Mouse (Mus musculus) heart, embryonic 12.5 days (tissue): ENCODE measurements at regions not wholly inside any gene's neighbourhood (a gene's known extent, or its start where the extent isn't known, plus 50 kb on each side); places are given as distances from the start of the nearest gene placed in this dataset.

Experiments used
- ATAC-seq: fragments of 200-750 bp; cut with Nextera tagmentation; 2 replicates; pipeline ENCODE4 v1.8.0; 2017; ENCODE audit warnings: moderate TSS enrichment, moderate library complexity; ENCODE audit not compliant: insufficient number of reproducible peaks, low FRiP score
- H3K27ac ChIP-seq: fragments of 300-500 bp; sonication (generic); 2 replicates; pipeline ENCODE4 v1.5.1; 2016; ENCODE audit warnings: mild to moderate bottlenecking, moderate library complexity; ENCODE audit not compliant: poor library complexity, severe bottlenecking
- H3K27me3 ChIP-seq: fragments of 300-500 bp; sonication (generic); replicated peaks from 2 replicates; pipeline ENCODE4 v1.6.1; 2016; ENCODE audit warnings: mild to moderate bottlenecking, moderate library complexity
- H3K36me3 ChIP-seq: fragments of 300-500 bp; sonication (generic); 2 replicates; pipeline ENCODE4 v1.6.1; 2016; ENCODE audit warnings: mild to moderate bottlenecking, moderate library complexity
- H3K4me1 ChIP-seq: fragments of 300-500 bp; sonication (generic); replicated peaks from 2 replicates; pipeline ENCODE4 v1.6.1; 2016; ENCODE audit warnings: mild to moderate bottlenecking
- H3K4me2 ChIP-seq: fragments of 300-500 bp; sonication (generic); 2 replicates; pipeline ENCODE4 v1.6.1; 2016; ENCODE audit warnings: mild to moderate bottlenecking, moderate library complexity
- H3K4me3 ChIP-seq: fragments of 300-500 bp; sonication (generic); 2 replicates; pipeline ENCODE4 v1.5.1; 2016; ENCODE audit warnings: mild to moderate bottlenecking
- H3K9ac ChIP-seq: fragments of 300-500 bp; sonication (generic); 2 replicates; pipeline ENCODE4 v1.6.1; 2016; ENCODE audit warnings: mild to moderate bottlenecking, moderate library complexity
- H3K9me3 ChIP-seq: fragments of 300-500 bp; sonication (generic); replicated peaks from 2 replicates; pipeline ENCODE4 v1.6.1; 2016; ENCODE audit warnings: mild to moderate bottlenecking, moderate library complexity
- WGBS: fragments of 180-500 bp; shearing (Covaris S2); methylation state at CpG from one replicate; pipeline ENCODE4 v1.1.7; 2016; 5-methylcytosine and 5-hydroxymethylcytosine counted together

GRCm38 (mm10) chr8:35211506-35212452 lies 553.8 kb upstream of the Gm19410 start:
- ATAC-seq, result peak; percentile 51; the same call in 1 of the 2 replicates
- WGBS, result 52% methylated on average over 10 of the region's 10 CpGs
- Histone ChIP-seq H3K27me3 (no peaks in the 10 kb centered on the region), H3K4me1 (peaks cover 24% of the 10 kb centered on the region), H3K9me3 (no peaks in the 10 kb centered on the region), H3K36me3 (no peaks in the 10 kb centered on the region), H3K27ac (no peak overlapping the region), H3K4me3 (no peak overlapping the region), H3K9ac (no peak overlapping the region), H3K4me2 (no peak overlapping the region)

GRCm38 (mm10) chr8:35213515-35213914 lies 552.1 kb upstream of the Gm19410 start:
- Histone ChIP-seq H3K9ac (no peak overlapping the region), H3K4me1 (peaks cover 9% of the 10 kb centered on the region), H3K4me2 (no peak overlapping the region), H3K27ac (no peak overlapping the region), H3K36me3 (no peaks in the 10 kb centered on the region), H3K4me3 (no peak overlapping the region), H3K27me3 (no peaks in the 10 kb centered on the region), H3K9me3 (no peaks in the 10 kb centered on the region)
- no peak for ATAC-seq
- 72% methylated on average over 3 of the region's 3 CpGs for WGBS

GRCm38 (mm10) chr8:35217604-35218003 lies 548.0 kb upstream of the Gm19410 start:
- no peaks in the 10 kb centered on the region for H3K36me3 ChIP-seq
- no peak overlapping the region for H3K27ac ChIP-seq
- ATAC-seq, result no peak
- whole genome bisulfite sequencing, result 82% methylated on average over 11 of the region's 11 CpGs
- no peak overlapping the region for H3K4me3 ChIP-seq
- no peaks in the 10 kb centered on the region for H3K27me3 ChIP-seq
- H3K9me3 ChIP-seq, result no peaks in the 10 kb centered on the region
- no peak overlapping the region for H3K4me2 ChIP-seq
- H3K9ac ChIP-seq, result no peak overlapping the region
- no peaks in the 10 kb centered on the region for H3K4me1 ChIP-seq

GRCm38 (mm10) chr8:35218327-35218726 lies 547.3 kb upstream of the Gm19410 start:
- Histone ChIP-seq H3K27ac (no peak overlapping the region), H3K9ac (no peak overlapping the region), H3K4me3 (no peak overlapping the region), H3K36me3 (no peaks in the 10 kb centered on the region), H3K4me1 (no peaks in the 10 kb centered on the region), H3K27me3 (no peaks in the 10 kb centered on the region), H3K4me2 (no peak overlapping the region), H3K9me3 (no peaks in the 10 kb centered on the region)
- 65% methylated on average over 4 of the region's 4 CpGs for WGBS
- no peak for ATAC-seq

- no peak overlapping the region for H3K4me3 ChIP-seq
- no peak overlapping the region for H3K4me2 ChIP-seq
- H3K9me3 ChIP-seq, result no peaks in the 10 kb centered on the region
- WGBS, result 72% methylated on average over 18 of the region's 18 CpGs
- no peak overlapping the region for H3K9ac ChIP-seq
- no peaks in the 10 kb centered on the region for H3K36me3 ChIP-seq
- no peaks in the 10 kb centered on the region for H3K27me3 ChIP-seq
- no peak overlapping the region for H3K27ac ChIP-seq
- no peaks in the 10 kb centered on the region for H3K4me1 ChIP-seq
- ATAC-seq, result no peak
These were observed 541.3 kb upstream of the Gm19410 start for GRCm38 (mm10) chr8:35224053-35224924.

- Histone ChIP-seq H3K27me3 (no peaks in the 10 kb centered on the region), H3K36me3 (no peaks in the 10 kb centered on the region), H3K27ac (no peak overlapping the region), H3K4me2 (no peak overlapping the region), H3K4me1 (no peaks in the 10 kb centered on the region), H3K4me3 (no peak overlapping the region), H3K9ac (no peak overlapping the region), H3K9me3 (no peaks in the 10 kb centered on the region)
- WGBS, result 76% methylated on average over 7 of the region's 7 CpGs
- no peak for ATAC-seq
These were observed 540.7 kb upstream of the Gm19410 start for GRCm38 (mm10) chr8:35224925-35225244.

GRCm38 (mm10) chr8:35227079-35227478 lies 538.5 kb upstream of the Gm19410 start:
- no peak overlapping the region for H3K27ac ChIP-seq
- no peak for ATAC-seq

GRCm38 (mm10) chr8:35228449-35228848 lies 537.1 kb upstream of the Gm19410 start:
- no peak for ATAC-seq
- 74% methylated on average over 7 of the region's 7 CpGs for WGBS
- no peak overlapping the region for H3K9ac ChIP-seq

More at GRCm38 (mm10) chr8:35227079-35227478, 538.5 kb upstream of the Gm19410 start:
- no peak overlapping the region for H3K4me2 ChIP-seq
- no peak overlapping the region for H3K9ac ChIP-seq
- no peak overlapping the region for H3K4me3 ChIP-seq
- H3K4me1 ChIP-seq, result no peaks in the 10 kb centered on the region
- no peaks in the 10 kb centered on the region for H3K9me3 ChIP-seq
- WGBS, result 56% methylated on average over 7 of the region's 7 CpGs
- no peaks in the 10 kb centered on the region for H3K27me3 ChIP-seq
- H3K36me3 ChIP-seq, result no peaks in the 10 kb centered on the region

GRCm38 (mm10) chr8:35233520-35234186 lies 531.9 kb upstream of the Gm19410 start:
- H3K4me2 ChIP-seq, result no peak overlapping the region
- H3K27me3 ChIP-seq, result no peaks in the 10 kb centered on the region
- no peak overlapping the region for H3K27ac ChIP-seq
- H3K9me3 ChIP-seq, result no peaks in the 10 kb centered on the region
- WGBS, result 51% methylated on average over 5 of the region's 5 CpGs
- no peak for ATAC-seq
- no peak overlapping the region for H3K9ac ChIP-seq
- H3K4me1 ChIP-seq, result peaks cover 24% of the 10 kb centered on the region
- H3K4me3 ChIP-seq, result no peak overlapping the region
- no peaks in the 10 kb centered on the region for H3K36me3 ChIP-seq

More at GRCm38 (mm10) chr8:35228449-35228848, 537.1 kb upstream of the Gm19410 start:
- Histone ChIP-seq H3K4me2 (no peak overlapping the region), H3K27me3 (no peaks in the 10 kb centered on the region), H3K36me3 (no peaks in the 10 kb centered on the region), H3K4me3 (no peak overlapping the region), H3K4me1 (0 out of 2 replicates have a peak, but pooled peaks cover 3% of the 10 kb centered on the region), H3K27ac (no peak overlapping the region), H3K9me3 (no peaks in the 10 kb centered on the region)

GRCm38 (mm10) chr8:35234436-35234835 lies 531.2 kb upstream of the Gm19410 start:
- Histone ChIP-seq H3K9me3 (no peaks in the 10 kb centered on the region), H3K36me3 (no peaks in the 10 kb centered on the region), H3K4me3 (no peak overlapping the region), H3K4me2 (no peak overlapping the region), H3K4me1 (peaks cover 24% of the 10 kb centered on the region), H3K9ac (no peak overlapping the region), H3K27ac (no peak overlapping the region), H3K27me3 (no peaks in the 10 kb centered on the region)
- WGBS, result 69% methylated on average over 5 of the region's 5 CpGs
- ATAC-seq, result no peak
